Mouse (Mus musculus) heart, embryonic 14.5 days (tissue): Measurements from ENCODE around the gene Uty. TPM values are rescaled to one million over a fixed set of nuclear protein-coding genes. Genes with fewer than 3 reads are reported as not detected.
A peak's percentile ranks its signal among the peaks of the same experiment; 100 is the strongest.

Experiments used
- ATAC-seq: fragments of 200-750 bp; cut with Nextera tagmentation; 2 replicates; pipeline ENCODE4 v1.8.0; 2017; ENCODE audit warnings: low read depth, moderate TSS enrichment; ENCODE audit not compliant: insufficient number of reproducible peaks, insufficient read depth, low FRiP score
- H3K27ac ChIP-seq, 2 experiments: fragments of 200-500 bp in 1 of 2; fragments of 300-500 bp in 1 of 2; sonication (generic) in 1 of 2; replicated peaks in 1 of 2; 2 replicates each; pipeline ENCODE4 v1.5.1; 2012 to 2014; ENCODE audit warnings: low read depth in 2 of 2, low read length in 2 of 2, control low read depth in 1 of 2, mild to moderate bottlenecking in 1 of 2, mixed read lengths in 1 of 2; ENCODE audit not compliant: control insufficient read depth in 1 of 2, insufficient read depth in 1 of 2
- H3K27me3 ChIP-seq: fragments of 300-500 bp; sonication (generic); 2 replicates; pipeline ENCODE4 v1.6.1; 2014; ENCODE audit warnings: mild to moderate bottlenecking, low read length, control low read depth; ENCODE audit not compliant: control insufficient read depth, insufficient read depth
- H3K36me3 ChIP-seq: fragments of 300-500 bp; sonication (generic); 2 replicates; pipeline ENCODE4 v1.6.1; 2014; ENCODE audit warnings: mild to moderate bottlenecking, control low read depth, low read length, mixed read lengths; ENCODE audit not compliant: control insufficient read depth, insufficient read depth
- H3K4me1 ChIP-seq, 2 experiments: fragments of 200-500 bp in 1 of 2; fragments of 300-500 bp in 1 of 2; sonication (generic) in 1 of 2; 2 replicates each; pipeline ENCODE4 v1.6.1; 2012 to 2014; ENCODE audit warnings: low read length in 2 of 2, control low read depth in 1 of 2, mixed read lengths in 1 of 2; ENCODE audit not compliant: control insufficient read depth in 2 of 2, insufficient read depth in 2 of 2
- H3K4me2 ChIP-seq: fragments of 300-500 bp; sonication (generic); 2 replicates; pipeline ENCODE4 v1.6.1; 2014; ENCODE audit warnings: mild to moderate bottlenecking, low read length
- H3K4me3 ChIP-seq, 2 experiments: fragments of 200-500 bp in 1 of 2; fragments of 300-500 bp in 1 of 2; sonication (generic) in 1 of 2; 2 replicates each; pipeline ENCODE4 v1.5.1; 2012 to 2014; ENCODE audit warnings: low read length in 2 of 2, mild to moderate bottlenecking in 2 of 2, control low read depth in 1 of 2, low read depth in 1 of 2, moderate library complexity in 1 of 2; ENCODE audit not compliant: control insufficient read depth in 1 of 2, insufficient read depth in 1 of 2
- H3K9ac ChIP-seq: fragments of 300-500 bp; sonication (generic); 2 replicates; pipeline ENCODE4 v1.6.1; 2014; ENCODE audit warnings: mild to moderate bottlenecking, low read length
- H3K9me3 ChIP-seq: fragments of 300-500 bp; sonication (generic); 2 replicates; pipeline ENCODE4 v1.6.1; 2016; ENCODE audit warnings: low read length, control low read depth; ENCODE audit not compliant: control insufficient read depth
- WGBS: fragments of 180-500 bp; shearing (Covaris S2); extraction: QIAGEN DNeasy Blood & Tissue Kit; methylation state at CpG from one replicate; pipeline ENCODE4 v1.1.7; 2014; 5-methylcytosine and 5-hydroxymethylcytosine counted together
- polyA plus RNA-seq: library from polyadenylated mRNA; unstranded; fragments of >200 nt; fragmentation: Nextera tagmentation; extraction: Ambion mirVana; gene quantifications from 2 replicates; pipeline ENCODE4 v1.2.1, GENCODE M21; 2014

Gene Uty
- 21.1 TPM in 1 of 2 replicates, not detected in the other for polyA plus RNA-seq

- Histone ChIP-seq H3K9ac (peak within 1 kb of the TSS; percentile 69), H3K9me3 (no peaks in the 10 kb centered on the region), H3K36me3 (no peaks in the 10 kb centered on the region), H3K27ac (peak within 1 kb of the TSS; percentile 47 to 80; a peak in 3 of 4 replicates), H3K4me1 (no peaks in the 10 kb centered on the region), H3K4me2 (peak within 1 kb of the TSS; percentile 53), H3K4me3 (peak within 1 kb of the TSS; percentile 47 to 58), H3K27me3 (no peaks in the 10 kb centered on the region)
- no peak; the same call in 1 of the 2 replicates for ATAC-seq
- WGBS, result 0% methylated on average over 14 of the region's 21 CpGs
Observed at GRCm38 (mm10) chrY:1245426-1245863, at the start of gene Uty. Uty (minus strand) TSS chrY:1245759.

DNA sequence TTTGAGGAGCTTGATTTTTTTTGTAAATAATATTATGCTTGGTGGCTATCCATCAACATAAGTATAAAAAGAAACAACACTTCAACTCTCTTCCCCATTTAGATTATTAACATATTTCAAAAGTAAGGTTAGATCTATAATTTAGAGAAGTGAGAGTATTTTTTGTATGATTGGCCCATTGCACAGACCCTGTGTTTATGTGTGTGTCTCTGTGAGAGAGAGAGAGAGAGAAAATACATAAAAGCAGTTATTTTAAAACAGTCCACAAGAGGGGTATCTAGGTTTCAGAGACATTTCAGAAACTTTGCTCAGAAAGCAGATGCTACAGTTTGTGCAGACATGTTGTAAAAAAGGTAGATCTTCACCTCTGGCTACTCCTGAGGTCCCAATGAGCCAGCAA is 48.1 kb upstream of the Uty start:
- H3K4me2 ChIP-seq, result no peak overlapping the region
- H3K4me1 ChIP-seq, result no peaks in the 10 kb centered on the region
- H3K36me3 ChIP-seq, result no peaks in the 10 kb centered on the region
- no peak for ATAC-seq
- H3K9me3 ChIP-seq, result no peaks in the 10 kb centered on the region
- H3K9ac ChIP-seq, result no peak overlapping the region
- no peak overlapping the region for H3K27ac ChIP-seq
- H3K4me3 ChIP-seq, result no peak overlapping the region
- no peaks in the 10 kb centered on the region for H3K27me3 ChIP-seq

- Histone ChIP-seq H3K4me2 (peak within 1 kb of the TSS; percentile 50), H3K36me3 (no peaks in the 10 kb centered on the region; the same call in 1 of the 2 replicates), H3K9me3 (no peaks in the 10 kb centered on the region), H3K27ac (peak within 1 kb of the TSS; percentile 69 to 81; a peak in 3 of 4 replicates), H3K4me1 (no peaks in the 10 kb centered on the region), H3K4me3 (peak within 1 kb of the TSS; percentile 45), H3K27me3 (no peaks in the 10 kb centered on the region), H3K9ac (peak within 1 kb of the TSS; percentile 67)
- WGBS, result 7% methylated on average over 23 of the region's 31 CpGs
- ATAC-seq, result no peak
Observed at GRCm38 (mm10) chrY:1286171-1286795, 40.7 kb upstream of the Uty start, which contains the start of gene Ddx3y. Ddx3y (minus strand) TSS chrY:1286629.

DNA sequence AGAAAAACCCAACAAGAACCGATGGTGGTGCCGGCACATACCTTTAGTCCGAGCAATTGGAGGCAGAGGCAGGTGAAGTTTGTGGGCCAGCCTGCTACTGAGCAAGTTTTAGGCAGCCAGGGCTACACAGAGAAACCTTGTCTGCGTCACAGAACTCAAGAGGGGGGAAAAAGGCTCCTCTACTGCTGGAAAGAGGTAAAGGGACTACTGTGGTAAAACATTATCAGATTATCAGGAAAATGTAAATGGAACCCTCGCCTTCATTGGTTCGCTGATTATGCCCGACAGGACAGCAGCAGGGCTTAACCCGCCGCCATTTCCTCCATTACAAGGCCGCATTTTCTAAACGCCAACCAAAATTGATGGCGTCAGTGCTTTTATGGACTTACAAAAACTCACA is 40.2 kb upstream of the Uty start:
- H3K9me3 ChIP-seq, result no peaks in the 10 kb centered on the region
- H3K27me3 ChIP-seq, result no peaks in the 10 kb centered on the region
- no peaks in the 10 kb centered on the region for H3K4me1 ChIP-seq
- H3K4me3 ChIP-seq, result peak overlapping the region; percentile 45
- no peaks in the 10 kb centered on the region; the same call in 1 of the 2 replicates for H3K36me3 ChIP-seq
- H3K9ac ChIP-seq, result peak overlapping the region; percentile 67
- ATAC-seq, result no peak
- H3K27ac ChIP-seq, result peak overlapping the region; percentile 69 to 81; a peak in 3 of 4 replicates
- peak overlapping the region; percentile 50 for H3K4me2 ChIP-seq
- WGBS, result 10% methylated on average over 7 of the region's 12 CpGs

DNA sequence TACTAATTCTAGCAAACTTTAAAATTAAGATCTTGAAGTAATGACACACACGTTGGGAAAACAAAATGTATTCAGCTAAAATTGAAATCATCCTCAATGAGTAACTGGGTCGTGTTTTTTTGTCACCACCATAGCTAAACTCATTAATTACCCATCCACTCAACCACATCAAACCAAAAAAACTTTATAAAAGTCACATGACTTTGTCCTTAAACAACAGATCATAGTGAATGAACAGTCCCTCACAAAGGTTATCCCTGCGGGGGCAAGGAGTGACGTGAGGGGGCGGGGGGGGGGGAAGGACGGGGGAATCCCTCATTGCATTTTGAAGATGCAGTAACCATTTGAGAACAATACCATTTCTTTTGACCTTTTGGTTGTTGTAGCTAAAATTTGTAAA is 558 bp upstream of the Uty start:
- 47% methylated on average over 4 of the region's 6 CpGs for WGBS
- no peak for ATAC-seq
- Histone ChIP-seq H3K4me2 (peak overlapping the region; percentile 47), H3K4me3 (peak overlapping the region in 1 of 2 experiments; percentile 47; a peak in 1 of 4 replicates), H3K36me3 (no peaks in the 10 kb centered on the region), H3K4me1 (no peaks in the 10 kb centered on the region), H3K27ac (no peak overlapping the region), H3K27me3 (no peaks in the 10 kb centered on the region), H3K9me3 (no peaks in the 10 kb centered on the region), H3K9ac (no peak overlapping the region)

- H3K27ac ChIP-seq, result peak overlapping the region; percentile 47 to 80; a peak in 3 of 4 replicates
- peak overlapping the region; percentile 47 to 58 for H3K4me3 ChIP-seq
- no peaks in the 10 kb centered on the region for H3K4me1 ChIP-seq
- no peak for ATAC-seq
- no peaks in the 10 kb centered on the region for H3K27me3 ChIP-seq
- WGBS, result no CpG with 5 or more reads among the region's 9 CpGs
- H3K9me3 ChIP-seq, result no peaks in the 10 kb centered on the region
- peak overlapping the region; percentile 53 for H3K4me2 ChIP-seq
- H3K36me3 ChIP-seq, result no peaks in the 10 kb centered on the region
- peak overlapping the region; percentile 69 for H3K9ac ChIP-seq
Observed at GRCm38 (mm10) chrY:1244940-1245339, 619 bp downstream of the Uty start.

DNA sequence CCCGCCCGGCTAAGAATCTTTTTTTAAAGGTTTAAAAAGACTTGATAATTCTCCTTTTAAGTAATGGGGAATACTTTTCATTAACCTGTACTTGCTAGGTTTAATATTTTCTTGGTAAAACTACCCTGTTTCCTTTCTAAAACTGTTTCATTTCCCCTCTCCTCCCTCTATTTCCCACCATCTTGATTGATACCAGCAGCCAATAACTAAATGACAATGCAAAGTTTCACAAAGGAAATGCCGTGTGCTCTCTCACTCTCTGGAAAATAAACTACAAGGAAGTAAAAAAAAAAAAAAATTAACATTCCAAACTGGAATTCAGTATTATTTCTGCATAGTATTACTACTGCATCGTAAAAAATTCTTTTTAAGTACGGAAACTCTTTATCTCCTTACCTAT is 1.1 kb downstream of the Uty start:
- no peak overlapping the region for H3K27ac ChIP-seq
- no peaks in the 10 kb centered on the region for H3K4me1 ChIP-seq
- peak overlapping the region; percentile 69 for H3K9ac ChIP-seq
- no peak for ATAC-seq
- peak overlapping the region in 1 of 2 experiments; percentile 47; a peak in 3 of 4 replicates for H3K4me3 ChIP-seq
- peak overlapping the region; percentile 53 for H3K4me2 ChIP-seq
- 61% methylated on average over 5 of the region's 5 CpGs for WGBS
- H3K36me3 ChIP-seq, result no peaks in the 10 kb centered on the region
- H3K9me3 ChIP-seq, result no peaks in the 10 kb centered on the region
- no peaks in the 10 kb centered on the region for H3K27me3 ChIP-seq
